Mouse (Mus musculus) thymus, adult 2 months (tissue): ENCODE measurements at regions not wholly inside any gene's neighbourhood (a gene's known extent, or its start where the extent isn't known, plus 50 kb on each side); places are given as distances from the start of the nearest gene placed in this dataset.

ENCODE experiments used
- CTCF ChIP-seq: fragments of 200-500 bp; IDR thresholded peaks from 2 replicates; pipeline ENCODE4 v1.5.1; 2012; ENCODE audit warnings: mild to moderate bottlenecking, control low read depth, low read length, moderate library complexity, borderline replicate concordance; ENCODE audit not compliant: control insufficient read depth, poor library complexity, insufficient read depth; ENCODE audit errors: extremely low read depth
- POLR2A ChIP-seq: fragments of 200-500 bp; IDR thresholded peaks from 2 replicates; pipeline ENCODE4 v1.6.1; 2012; ENCODE audit warnings: mild to moderate bottlenecking, low read length, control low read depth, moderate library complexity; ENCODE audit not compliant: control insufficient read depth, poor library complexity, insufficient read depth; ENCODE audit errors: extremely low read depth

DNA sequence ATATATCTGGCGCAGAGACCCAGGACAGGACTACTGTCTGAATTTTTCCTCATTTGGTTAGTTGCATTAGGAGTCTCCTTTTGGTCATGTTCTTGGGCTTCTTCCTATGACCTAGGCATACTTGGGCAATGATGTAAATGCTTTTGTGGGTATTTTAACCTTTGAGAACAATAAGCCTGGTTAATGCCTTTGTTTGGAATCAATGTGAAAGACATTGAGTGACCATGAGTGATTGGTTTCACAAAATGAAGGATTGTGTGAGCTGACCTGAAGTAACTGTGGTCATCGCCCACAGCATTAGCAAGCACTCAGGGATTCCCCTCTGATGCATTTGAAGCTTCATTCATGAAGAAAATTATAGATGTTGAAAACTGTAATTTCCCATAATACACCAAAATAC lies 61.9 kb upstream of the Abcb5 start:
- TF ChIP-seq POLR2A (no peak), CTCF (no peak)
